Mouse (Mus musculus) 416B (cell line): ENCODE results near the gene Jpt2.
A peak's percentile ranks its signal among the peaks of the same experiment; 100 is the strongest.

Experiments
- DNase-seq: peaks from one replicate; pipeline ENCODE4 v3.0.0; 2011; ENCODE audit warnings: low read depth

Gene Jpt2

DNA sequence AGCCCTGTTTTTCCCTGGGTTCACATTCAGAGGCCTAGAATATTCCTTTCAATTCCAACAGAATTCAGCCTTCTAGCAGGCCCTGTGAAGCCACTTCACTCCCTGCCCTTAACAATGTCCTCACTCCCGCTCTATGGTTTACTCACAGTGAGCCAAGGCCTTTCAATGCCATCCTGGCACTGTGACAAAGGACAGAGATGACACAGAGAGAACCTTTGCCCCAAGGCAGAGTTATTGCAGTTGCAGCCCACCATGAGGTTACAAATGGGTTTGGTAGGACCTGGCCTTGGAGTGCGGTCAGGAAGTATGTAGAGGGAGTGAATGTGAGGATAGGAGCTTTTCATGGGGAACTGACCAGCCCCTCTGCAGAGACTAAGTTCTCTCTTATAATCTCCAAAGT lies 52.9 kb downstream of the Jpt2 start:
- DNase-seq, result no peak

DNA sequence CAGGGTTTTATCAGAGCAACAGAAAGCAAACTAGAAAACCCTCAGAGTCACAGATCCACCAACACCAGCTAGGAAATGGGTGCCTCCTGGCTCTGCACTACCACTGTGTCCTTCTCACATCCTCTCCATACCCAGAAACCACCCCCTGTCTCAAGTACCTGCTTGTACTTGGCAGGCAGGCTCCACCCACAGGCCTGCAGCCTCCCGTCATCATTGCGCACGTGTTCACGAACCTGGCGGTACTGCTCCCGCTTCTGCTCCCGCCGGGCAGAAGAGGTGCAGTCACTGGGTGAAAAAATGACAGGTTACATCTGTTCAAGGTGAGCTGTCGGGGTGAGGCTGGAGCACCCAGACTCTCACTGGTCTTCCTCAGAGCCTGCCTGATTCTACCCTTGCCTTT lies 56.7 kb downstream of the Jpt2 start:
- no peak for DNase-seq

DNA sequence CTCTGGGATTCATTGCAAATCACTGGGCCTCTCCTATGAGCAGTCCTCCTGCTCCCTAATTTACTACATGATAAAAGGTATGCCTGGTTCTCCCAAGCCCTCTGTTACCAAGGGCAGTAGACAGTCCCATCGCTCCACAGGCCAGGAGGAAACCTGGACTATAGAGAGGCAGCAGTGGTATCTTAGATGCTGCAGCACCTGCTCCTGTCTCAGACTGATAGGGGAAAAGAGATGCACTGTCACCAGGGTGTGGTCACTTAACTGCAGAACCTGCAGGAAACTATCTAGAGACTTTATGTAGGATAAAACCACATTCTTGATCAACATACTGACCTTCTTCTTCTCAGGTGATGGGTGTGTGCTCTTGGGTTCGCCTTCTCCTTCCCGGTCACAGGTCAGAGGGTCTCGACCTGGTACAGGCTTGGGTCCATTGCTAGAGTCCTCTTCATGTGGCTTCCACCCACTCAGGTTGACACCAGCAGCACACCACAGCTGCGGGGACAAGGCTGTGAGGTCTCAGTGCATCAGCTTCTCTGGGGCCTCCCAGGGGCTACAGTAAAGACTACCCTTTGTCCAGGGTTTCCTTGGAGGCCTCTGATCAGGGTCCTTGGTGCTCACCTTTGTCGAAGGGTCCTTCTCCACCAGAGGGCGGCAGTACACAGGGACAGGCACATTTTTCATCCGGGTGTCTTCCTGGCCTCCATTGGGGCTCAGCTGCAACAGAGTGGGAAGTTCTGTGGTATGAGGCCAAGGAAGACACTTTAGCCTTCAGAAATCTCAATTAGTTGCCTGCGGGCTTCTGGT lies 57.6 kb downstream of the Jpt2 start:
- peak; percentile 23 for DNase-seq

DNA sequence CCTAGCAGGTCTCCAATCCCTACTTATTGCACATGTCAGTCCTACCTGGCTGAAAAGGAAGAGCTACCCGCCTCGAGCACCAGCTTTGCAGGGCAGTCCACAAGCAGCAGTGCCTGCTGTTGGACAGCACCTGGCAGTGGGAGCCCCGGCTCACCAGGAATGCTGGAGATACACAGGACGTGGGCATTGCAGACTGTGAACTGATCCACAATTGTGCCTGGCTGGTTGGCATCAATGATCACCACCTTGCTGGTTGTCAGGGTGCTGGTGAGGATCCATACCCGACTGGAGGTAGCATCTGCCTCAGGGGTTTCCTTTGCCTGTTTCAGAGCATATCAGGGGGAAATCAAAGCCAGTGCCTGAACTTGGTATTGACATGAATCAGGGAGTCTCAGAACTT lies 58.4 kb downstream of the Jpt2 start:
- DNase-seq, result no peak

DNA sequence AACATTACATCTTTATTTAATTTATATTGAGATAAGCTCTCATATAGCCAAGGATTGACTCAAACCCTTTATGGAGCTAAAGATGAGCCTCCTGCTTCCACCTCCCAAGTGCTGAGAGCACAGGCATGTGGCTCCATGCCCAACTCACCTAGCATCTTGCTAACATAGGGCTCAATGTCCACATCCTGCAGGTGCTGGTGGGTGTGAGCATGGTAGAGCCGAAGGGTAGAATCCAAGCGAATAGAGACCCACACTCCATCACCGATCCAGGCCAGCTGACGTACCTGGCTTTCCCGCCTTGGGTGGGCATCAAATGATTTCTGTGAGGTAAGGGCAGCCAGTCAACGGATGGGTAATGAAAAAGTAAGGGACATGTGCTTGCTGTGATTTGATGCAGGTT lies 60.5 kb downstream of the Jpt2 start:
- no peak for DNase-seq

DNA sequence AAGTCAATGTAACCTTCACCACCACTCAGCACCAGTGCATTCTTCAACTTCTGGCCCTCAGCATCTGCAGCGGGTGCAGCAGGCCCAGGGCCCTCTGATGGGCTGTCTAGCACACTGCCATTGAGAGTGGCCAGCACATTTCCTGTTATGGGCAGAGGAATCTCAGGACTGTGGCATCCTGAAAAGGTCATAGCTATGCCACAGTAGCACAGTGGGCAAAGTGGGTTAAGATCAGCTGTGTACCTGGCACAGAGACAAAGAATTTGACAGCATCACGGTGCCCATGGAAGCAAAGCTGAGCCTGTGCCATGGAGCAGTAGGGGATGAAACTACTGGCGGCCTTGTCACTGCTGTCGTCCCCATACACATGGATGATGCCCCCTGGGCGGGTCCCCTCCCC lies 61.3 kb downstream of the Jpt2 start:
- DNase-seq, result no peak

DNA sequence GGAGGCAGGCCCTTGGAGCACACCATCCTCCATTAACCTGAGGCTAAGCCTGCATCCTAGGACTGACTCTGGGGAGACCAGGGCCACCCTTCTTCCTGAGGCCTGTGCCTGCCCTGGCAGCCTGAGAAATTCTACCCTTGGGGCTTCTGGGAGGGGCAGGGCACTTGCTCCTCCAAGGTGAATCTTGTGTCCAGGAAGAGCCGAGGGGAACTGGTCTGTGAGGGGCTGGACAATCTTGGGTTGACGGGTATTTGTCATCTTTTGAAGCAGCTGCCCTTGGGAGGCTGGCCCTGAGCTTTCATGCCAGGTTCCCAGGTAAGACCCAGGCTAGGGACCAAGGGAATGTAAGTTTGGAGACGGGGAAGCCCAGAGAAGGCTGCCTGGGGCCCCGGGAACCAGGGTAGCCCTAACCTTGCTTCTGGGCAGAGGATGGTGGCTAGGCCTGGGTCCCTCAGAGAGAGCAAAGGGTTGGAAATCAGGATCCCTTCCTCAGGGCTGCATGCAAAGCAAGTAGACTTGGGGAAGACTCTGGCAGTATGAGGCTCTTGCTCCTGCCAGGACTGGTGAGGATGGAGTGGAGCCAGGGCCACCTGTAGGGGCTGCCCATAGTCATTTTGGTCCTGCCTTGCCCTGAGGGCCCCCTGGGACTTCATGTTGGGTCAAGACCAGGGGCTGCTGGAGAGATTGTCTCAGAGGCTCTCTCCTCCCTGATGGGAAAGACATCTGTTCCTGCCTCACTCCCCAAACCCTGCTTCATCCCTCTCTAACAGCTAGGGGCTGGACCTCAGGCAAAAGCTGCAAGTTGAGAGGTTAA lies 62.2 kb downstream of the Jpt2 start:
- no peak for DNase-seq

DNA sequence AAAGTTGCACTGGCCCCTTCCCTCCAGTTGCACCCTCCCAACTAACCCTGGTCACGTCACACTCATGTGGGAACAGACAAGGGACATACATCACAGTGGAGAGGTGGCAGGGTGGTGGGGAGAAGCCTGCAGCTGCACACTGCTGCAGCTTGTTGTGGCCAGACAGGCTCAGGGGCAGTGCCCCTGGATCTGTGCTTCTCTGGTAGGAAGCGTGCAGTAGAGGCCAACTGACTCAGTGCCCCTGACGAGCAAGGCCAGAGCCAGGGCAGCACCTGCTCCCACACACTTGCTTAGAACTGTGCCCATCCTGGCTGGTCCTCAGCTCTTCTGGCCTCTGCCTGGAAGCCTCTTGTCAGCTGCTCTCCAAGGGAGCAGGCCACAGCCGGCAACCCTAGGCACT lies 62.9 kb downstream of the Jpt2 start:
- DNase-seq, result no peak

DNA sequence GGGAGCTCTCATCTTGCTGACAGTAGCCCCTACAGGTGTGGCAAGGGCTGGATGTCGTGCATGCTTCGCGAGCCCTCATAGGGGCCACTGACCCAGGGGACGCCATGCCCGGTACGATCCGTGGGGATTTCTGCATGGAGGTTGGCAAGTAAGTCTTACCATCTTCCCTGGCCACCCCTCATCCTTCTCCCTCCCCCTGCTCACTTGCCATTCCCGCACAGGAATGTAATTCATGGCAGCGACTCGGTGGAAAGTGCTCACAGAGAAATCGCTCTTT lies 63.6 kb downstream of the Jpt2 start:
- no peak for DNase-seq

DNA sequence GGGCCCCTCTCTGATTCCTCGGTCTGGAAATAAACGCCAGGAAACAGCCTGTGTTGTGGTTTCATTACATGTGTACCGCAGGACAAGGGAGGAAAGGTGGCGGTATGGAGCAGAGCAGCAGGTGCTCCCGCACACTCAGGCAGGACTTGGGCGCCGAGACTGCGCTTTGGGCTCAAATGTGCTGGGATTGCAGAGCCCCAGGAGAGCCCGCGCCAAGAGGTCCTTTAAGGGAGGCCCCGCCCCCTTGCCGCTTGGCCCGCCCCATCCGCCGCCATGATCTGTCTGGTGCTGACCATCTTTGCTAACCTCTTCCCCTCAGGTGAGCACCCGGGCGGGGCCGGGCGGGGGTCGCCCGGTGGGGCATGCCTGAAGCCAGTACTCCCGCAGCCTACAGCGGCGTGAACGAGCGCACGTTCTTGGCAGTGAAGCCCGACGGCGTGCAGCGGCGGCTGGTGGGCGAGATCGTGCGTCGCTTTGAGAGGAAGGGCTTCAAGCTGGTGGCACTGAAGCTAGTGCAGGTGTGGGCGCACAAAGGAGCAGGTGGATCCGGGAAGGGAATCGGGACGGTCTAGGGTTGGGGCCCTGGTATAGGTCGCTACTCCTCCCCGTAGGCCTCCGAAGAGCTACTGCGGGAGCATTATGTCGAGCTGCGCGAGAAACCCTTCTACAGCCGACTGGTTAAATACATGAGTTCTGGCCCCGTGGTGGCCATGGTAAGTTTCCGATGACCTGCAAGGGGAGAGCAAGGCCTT lies 64.1 kb downstream of the Jpt2 start, which contains the start of gene Nme3:
Gene Nme3, plus strand, starts transcription at position 260 of the 752 bp plus-strand sequence.
- DNase-seq, result peak; percentile 73

DNA sequence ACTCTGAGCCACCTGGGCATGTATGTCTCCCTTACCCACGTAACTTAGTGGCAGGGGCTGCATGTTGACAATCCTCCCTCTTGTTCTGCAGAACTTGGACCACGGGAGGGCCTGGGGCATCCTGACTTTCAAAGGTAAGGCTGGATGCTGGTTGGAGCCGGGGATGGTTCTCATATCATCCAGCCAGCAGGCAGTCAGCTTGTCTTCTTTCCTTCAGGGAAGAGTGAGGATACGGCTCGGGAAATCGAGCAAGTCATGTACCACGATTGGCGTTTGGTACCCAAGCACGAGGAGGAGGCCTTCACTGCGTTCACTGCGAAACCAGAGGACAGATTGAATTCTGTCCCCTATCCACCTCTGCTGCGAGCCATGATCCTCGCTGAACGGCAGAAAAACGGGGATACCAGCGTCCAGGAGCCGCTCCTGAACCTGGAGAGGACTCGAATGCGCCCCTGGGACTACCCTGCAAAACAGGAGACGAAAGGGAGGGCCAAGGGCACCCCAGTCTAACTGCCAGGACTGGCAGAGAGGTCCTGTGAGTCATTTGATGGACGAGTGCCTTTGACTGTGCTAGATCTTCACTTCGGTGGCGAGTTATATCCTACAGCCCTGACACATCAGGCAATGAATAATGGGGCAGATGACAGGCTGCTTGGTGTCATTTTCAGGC lies 64.8 kb downstream of the Jpt2 start:
- peak; percentile 61 for DNase-seq

DNA sequence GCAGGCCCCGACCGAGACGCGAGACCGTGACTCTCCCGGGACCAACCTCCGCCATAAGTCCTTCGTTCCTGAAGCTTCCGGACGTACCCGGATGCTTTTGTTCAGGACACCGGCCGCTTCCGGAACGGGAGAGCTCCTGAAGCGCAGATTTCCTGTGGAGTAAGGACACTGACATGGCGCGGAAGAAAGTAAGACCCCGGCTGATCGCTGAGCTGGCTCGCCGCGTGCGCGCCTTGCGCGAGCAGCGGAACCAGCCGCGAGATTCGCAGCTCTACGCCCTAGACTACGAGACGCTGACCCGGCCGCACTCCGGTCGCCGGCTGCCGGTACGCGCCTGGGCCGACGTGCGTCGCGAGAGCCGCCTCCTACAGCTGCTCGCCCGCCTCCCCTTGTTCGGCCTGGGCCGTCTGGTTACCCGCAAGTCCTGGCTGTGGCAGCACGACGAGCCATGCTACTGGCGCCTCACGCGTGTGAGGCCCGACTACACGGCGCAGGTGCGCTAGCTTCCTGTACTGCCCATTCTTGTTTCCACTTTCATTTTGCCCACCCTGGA lies 65.4 kb downstream of the Jpt2 start, which contains the start of the genes Eme2 and Mrps34:
Gene Eme2, minus strand, starts transcription at position 93 of the 553 bp plus-strand sequence.
Gene Mrps34, plus strand, starts transcription at position 122 of the 553 bp plus-strand sequence.
- peak; percentile 92 for DNase-seq

DNA sequence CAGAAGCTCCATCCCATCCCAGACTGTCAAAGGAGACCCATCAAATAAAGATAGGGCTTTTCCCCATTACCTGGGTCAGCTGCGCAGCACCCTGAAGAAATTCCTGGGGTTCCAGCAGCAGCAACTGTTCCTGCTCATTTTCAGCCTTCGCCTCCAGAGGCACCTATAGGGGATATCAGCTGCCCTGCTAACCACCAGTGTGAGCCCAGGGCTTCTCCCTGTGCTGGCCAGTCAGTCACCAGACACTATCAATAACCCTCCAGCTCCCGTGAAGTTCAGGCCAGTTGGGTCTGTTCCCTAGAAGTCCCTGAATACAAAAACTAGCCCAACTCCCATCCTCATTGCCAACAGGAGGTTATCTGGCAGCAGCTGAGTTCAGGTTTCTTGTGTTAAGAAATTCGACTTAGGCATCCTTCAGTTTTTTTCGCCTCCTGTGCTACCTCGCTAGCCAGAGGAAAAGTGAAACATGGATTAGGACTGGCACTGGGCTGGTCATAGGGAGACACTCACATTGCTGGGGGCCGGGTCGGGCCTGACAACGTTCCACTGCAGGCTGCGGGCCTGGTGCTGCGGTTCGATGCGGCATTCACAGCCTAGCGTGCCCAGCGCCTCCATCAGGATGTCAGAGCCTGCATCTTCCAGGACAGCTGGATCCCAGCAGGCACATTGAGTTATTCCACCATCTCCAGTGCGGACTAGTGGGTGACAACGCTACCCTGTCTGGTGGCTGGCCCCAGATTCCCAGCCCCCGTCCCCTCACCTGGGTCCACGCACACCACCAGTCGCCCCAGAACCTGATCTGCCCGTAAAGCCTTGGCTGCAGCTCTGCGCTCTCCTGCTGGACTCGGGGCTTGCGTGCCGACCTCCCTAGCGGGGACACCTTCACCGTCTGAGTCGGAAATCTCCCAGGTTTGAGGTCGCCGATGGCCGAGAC lies 66.2 kb downstream of the Jpt2 start:
- peak; percentile 22 for DNase-seq

DNA sequence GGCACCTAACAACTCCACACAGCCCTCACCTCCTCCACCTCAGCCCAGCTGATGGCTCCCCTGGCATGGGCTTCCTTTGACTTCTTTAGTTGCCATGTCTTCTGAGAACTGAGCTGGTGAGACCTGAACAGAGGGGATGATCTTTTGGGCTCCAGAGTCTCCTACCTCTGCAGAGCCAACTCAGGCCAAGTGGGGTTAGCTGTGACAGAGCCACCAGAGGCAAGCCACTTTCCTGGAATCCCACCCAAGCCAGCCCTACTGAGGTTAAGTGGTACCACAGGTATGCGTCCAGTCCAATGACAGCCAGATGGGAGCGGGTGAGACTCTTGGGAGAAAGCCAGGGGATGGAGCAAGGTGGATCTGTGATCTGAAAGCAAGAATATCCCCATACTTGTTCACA lies 67.2 kb downstream of the Jpt2 start:
- DNase-seq, result no peak

DNA sequence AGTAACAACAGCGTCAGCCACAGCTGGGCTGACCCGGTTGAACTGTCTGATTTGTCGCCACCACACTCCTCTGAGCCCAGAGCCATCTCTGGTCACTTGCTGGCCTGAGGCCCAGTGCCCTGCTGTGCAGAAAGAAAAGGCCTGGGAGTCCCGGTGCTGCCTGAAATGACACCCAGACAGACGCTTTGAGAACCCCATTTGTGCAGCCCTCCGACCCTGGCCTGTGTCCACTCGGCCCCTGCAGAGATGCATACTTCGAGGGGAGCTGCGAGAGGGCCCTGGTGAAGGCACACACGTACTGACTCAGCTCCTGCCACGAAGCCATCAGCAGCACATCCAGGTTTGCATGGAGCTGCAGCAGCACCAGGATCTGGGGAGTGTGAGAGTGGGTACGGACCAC lies 67.7 kb downstream of the Jpt2 start:
- DNase-seq, result no peak

DNA sequence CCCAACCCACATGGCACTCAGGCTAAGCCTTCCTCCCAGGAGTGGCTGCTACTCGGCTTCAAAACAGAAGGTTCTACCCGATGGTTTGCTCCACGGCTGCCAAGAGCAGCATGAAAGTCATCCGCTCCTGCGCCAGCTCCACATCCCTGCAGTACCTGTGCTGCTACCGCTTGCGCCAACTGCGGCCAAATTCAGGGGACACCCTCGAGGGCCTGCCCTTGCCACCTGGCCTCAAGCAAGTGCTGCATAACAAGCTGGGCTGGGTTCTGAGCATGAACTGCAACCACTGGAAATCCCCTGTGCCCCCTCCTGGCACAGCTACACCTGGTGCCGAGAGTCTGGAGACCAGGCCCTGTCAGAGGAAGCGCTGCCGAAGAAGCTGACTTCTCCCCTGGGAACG lies 69.2 kb downstream of the Jpt2 start:
- DNase-seq, result no peak

DNA sequence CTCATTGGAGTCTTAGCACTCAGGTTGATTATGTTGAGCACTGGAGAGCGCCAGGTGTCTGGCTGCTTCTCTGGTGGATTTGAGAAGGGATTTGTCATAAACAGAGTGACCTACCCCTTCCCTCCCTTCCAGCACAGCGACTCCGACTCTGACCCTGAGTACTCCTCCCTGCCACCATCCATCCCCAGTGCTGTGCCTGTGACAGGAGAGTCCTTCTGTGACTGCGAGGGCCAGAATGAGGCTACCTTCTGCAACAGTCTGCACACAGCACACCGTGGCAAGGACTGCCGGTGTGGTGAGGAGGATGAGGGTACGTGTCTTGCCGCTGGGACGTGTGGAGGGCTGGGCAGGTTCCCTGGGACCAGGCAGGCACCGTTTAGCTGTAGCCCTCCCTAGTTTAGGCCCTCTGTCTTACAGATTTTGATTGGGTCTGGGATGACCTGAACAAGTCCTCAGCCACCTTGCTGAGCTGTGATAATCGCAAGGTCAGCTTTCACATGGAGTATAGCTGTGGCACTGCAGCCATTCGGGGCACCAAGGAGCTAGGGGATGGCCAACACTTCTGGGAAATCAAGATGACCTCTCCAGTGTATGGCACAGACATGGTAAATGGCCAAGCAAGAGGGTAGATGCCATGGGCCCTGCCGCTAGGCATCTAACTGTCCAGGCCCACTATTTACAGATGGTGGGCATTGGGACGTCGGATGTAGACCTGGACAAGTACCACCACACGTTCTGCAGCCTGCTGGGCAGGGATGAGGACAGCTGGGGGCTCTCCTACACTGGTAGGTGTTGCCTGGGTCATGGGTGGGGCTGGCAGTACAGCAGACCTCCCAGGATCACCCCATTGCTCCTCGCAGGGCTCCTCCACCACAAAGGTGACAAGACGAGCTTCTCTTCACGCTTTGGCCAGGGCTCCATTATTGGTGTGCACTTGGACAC lies 70.1 kb downstream of the Jpt2 start:
- no peak for DNase-seq

DNA sequence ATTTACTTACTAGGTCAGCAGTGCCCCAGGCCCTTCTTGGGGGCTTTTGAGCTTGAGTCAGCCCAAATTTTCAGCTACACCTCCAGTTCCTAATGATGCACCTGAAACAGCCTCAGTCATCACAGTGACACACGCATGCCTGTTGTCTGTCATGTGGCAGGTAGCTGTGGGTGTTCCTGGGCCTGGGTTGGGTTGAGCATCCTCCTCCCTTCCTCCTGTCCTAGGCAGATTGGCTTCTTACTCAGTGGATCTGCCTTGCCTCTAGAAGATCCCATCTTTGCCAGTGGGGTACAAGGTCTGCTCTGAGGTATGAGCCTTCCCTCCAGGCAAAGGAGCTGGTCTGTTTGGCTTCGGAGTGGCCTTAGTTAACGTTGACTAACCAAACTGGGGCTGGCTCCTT lies 71.6 kb downstream of the Jpt2 start:
- no peak for DNase-seq
